Mouse (Mus musculus): ENCODE results near the gene Nudt9.
A peak's percentile ranks its signal among the peaks of the same experiment; 100 is the strongest.

Nudt9 gene

DNA sequence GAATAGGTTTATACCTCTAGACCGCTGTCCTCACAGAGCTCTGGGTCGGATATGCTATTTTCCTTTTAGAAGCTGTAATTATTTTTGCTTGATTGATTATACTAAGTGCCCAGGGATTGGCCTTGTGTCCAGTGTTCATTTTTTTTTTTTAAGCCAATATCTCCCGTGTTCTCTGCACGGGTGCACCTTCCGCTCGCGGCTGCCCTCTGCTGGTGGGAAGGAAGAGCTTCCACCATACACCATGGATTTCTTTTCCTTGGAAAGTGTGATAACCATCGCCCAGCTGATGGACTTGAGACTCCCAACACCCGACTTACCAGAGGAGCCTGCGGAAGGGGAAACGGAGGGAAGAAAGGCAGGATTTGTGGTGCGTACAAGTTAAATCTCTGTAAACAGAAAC, 28.3 kb downstream of the Nudt9 start:
- DNase-seq (ENCODE audit: low read depth in 2 of 2, low spot score in 2 of 2), result peak; percentile 16 to 46

DNA sequence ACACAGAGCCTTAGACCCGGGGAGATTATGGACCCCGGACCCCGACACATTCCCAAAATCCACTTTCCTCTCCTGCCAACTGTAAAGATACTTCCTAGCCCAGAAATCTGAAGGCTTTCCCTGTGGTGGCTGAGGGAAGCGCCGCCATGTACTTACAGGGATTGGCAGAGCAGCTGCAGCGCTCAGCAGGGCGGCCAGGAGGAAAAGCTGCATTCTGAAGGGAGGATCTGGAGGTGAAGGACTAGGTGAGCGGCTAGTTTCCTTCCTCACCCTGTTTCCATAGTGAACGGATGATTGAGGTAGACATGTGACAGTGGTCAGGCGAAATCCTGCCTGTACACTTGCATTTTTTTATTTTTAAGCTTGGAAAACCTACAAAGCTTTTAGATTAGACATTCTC, 30.3 kb downstream of the Nudt9 start:
- no peak for DNase-seq (ENCODE audit: low read depth in 2 of 2, low spot score in 2 of 2)

GRCm38 (mm10) chr5:104077508-104077907, 31.4 kb downstream of the Nudt9 start, which contains the start of gene Gm17660:
Gene Gm17660 (minus strand): TSS chr5:104077608.
- no peak for DNase-seq (ENCODE audit: low read depth in 2 of 2, low spot score in 2 of 2)

DNA sequence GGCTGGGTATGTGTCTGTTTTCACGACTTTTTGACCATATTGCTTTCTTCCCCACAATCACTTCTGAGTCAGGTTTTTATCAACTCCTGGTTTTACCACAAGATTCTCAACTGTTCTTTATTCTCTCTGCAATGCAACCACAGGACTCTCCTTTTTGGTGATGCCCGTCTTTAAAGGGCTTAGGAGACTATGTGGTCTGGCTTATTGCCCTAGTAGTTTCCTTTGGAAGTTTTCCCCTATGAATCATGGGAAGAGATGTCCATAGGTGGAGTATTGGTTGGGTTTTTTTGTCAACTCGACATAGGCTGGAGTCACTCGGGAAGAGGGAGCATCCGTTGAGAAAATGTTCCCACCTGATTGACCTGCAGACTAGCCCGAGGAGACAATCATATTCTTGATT, 34.6 kb downstream of the Nudt9 start:
- DNase-seq (ENCODE audit: low read depth in 2 of 2, low spot score in 2 of 2), result no peak

DNA sequence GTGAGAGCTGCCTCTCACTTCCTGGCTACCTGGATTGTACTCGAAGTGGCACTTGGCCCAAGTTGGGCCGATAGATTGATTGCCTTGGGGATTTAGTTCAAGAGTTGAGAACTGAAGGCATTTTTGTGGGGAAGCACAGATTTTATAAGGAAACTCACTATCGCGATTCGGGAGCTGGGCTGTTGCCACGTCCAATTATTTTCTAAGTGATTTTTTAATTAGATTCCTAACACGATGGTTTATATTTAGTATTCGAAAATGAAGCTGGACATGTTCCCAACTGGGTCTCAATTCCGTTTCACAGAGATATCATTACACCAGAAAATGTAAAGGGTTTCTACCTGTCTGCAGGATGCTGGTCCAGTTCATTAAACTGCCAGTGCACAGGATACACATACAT, 39.3 kb downstream of the Nudt9 start:
- no peak for DNase-seq (ENCODE audit: low read depth in 2 of 2, low spot score in 2 of 2)

DNA sequence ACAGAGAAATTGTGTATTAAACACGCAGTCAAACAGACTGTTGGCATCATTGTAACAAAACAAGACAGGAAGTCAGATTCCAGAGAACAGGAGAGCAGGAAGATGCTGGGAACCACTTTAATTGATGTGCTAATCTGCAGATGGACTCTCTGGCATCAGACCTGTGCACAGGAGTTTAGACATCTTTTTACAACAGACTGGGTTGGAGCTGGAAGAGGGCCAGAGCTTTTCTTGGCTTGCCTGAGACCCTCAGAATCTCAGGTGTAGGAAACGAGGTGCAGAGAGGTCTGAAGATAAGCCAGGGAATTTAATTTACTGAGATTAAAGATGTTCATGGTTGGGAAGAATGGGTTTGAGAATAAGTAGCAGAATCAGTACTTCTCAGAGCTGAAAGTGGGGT, 43.6 kb downstream of the Nudt9 start:
- DNase-seq (ENCODE audit: low read depth in 2 of 2, low spot score in 2 of 2), result no peak

DNA sequence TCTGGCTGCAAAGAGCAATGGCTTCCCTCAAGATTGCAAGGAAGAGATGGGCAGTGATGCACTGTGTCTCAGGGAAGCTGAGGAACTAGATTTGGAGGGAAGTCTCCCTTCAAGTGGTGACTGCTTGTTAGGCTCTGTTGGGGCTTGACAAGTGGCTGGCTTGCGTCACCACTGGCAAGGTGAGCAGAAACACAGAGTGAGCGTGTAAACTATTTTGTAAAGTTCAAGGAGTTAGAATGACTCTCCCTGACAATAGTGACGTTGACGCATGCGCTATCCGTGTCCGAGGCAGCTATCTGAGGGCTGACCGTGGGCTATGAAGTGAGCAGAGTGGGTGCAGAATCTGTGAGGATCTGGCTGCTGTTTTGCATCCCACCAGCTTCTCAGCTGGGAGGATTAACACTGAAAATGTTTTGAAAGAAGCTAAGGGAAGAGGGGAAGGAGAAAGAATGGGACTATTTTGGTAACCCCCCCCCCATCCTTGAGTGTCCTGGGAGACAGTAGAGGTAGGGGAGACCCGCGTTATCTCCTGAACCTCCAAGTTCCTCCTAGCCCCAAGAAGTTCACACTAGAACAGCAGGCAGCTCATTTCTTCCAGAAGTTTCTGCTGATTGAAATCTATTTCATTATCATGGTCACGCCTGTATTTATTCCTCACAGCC, 49.4 kb downstream of the Nudt9 start:
- DNase-seq (ENCODE audit: low read depth in 2 of 2, low spot score in 2 of 2), result no peak

- no peak for DNase-seq (ENCODE audit: low read depth in 2 of 2, low spot score in 2 of 2)
Observed at GRCm38 (mm10) chr5:104096078-104096938, 50.2 kb downstream of the Nudt9 start.

DNA sequence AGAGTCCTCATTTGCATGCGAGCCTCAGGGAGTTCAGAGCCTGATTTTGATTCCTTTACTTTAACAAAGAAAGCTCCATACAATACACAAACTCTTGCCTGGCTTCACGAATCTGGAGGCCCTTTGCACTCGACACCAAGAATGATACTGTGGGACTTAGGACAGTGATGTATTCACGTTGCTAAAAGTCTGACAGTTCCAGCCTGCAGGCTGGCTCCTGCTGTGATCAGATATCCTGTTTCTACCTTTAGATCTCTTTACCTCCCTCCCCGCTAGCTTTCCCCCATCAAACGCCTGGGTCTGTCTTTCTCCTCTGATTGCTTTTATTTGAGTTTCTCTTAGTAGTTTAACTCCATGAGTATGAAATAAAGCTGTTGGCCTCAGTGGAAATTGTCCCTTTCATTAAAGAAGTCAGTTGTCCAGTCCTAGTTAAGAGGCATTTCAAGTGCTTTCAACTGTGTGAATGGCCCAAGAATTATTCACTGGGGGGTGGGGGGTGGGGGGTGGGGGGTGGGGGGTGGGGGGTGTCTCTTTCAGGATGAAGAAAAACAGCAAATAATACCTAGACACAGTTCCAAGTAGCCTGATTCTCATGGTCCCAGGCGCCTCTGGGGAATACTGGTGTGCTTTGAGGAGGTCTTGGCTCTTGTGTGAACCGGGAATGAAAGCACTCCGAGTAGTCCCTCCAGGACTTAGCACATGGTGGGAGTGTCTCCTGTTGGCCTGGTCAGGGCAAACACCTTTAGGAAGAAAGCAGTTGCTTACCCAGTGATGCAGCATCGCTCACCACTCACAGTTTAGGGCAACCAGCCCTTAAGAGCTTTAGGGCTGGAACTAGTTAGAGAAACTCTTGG, 55.8 kb downstream of the Nudt9 start:
- no peak for DNase-seq (ENCODE audit: low read depth in 2 of 2, low spot score in 2 of 2)

DNA sequence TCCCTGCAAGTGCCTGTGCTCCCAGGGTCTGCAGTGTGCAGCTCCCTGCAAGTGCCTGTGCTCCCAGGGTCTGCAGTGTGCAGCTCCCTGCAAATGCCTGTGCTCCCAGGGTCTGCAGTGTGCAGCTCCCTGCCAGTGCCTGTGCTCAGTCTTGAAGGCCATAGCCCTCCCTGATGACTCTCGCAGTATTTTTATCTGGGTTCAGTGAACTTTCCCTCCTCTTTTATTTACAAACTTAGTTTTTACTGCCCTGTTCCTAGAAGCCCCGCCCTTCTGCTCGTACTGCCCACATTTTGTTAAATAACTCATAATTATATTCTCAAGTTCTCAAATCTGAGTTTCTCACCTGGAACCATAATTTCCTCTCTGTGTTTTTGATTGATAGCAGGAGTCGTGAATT, 57.1 kb downstream of the Nudt9 start:
- no peak for DNase-seq (ENCODE audit: low read depth in 2 of 2, low spot score in 2 of 2)

GRCm38 (mm10) chr5:104104111-104104510, 58.0 kb downstream of the Nudt9 start:
- DNase-seq (ENCODE audit: low read depth in 2 of 2, low spot score in 2 of 2), result no peak

GRCm38 (mm10) chr5:104108127-104108875, 62.2 kb downstream of the Nudt9 start:
- no peak for DNase-seq (ENCODE audit: low read depth in 2 of 2, low spot score in 2 of 2)

DNA sequence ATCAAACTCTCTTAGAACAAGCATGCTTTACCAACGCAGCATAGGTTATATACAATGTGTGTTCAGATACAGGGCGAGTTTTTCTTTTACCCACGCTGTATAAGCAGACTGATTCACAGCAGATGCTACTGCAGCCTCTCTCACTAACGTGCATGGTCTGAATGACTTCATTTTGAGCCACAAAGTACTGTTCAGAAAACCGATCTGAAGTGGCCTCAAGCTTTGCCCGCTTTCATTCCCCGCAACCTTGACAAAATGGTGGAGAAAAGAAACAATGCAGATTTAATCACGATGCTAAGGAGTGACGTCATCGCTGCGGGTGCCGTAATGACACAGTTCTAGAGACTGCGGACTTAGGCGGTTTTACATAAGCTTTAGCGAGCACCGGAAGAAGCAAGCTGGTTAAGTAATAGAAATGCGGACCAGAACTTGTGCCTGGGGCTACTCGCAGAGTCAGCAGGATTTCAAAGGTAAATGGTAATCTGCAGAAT, 62.8 kb downstream of the Nudt9 start:
- DNase-seq (ENCODE audit: low read depth in 2 of 2, low spot score in 2 of 2), result no peak

- no peak for DNase-seq (ENCODE audit: low read depth in 2 of 2, low spot score in 2 of 2)
Observed at GRCm38 (mm10) chr5:104109516-104109915, 63.4 kb downstream of the Nudt9 start.

- DNase-seq (ENCODE audit: low read depth in 2 of 2, low spot score in 2 of 2), result no peak
Observed at GRCm38 (mm10) chr5:104110171-104110920, 64.2 kb downstream of the Nudt9 start.

GRCm38 (mm10) chr5:104112016-104112415, 65.9 kb downstream of the Nudt9 start:
- DNase-seq (ENCODE audit: low read depth in 2 of 2, low spot score in 2 of 2), result no peak

DNA sequence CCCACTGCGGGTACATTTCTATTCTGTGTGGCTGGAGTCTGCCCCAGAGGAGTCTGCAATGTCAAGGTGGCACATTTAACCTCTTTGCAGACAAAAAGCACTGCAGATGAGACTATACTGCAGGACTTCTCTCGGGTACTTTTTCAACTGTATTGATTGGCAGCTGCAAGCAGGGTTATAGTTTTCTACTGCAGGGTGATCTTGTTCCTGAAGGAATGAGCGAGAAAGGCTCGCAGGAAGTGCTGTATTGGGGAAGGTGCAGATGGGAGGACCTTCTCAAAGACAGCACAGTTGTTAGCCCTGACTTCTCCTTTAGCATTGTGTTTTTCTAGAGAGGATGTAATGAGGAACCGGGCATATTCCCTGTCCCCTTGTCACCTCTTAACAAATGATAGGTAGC, 66.4 kb downstream of the Nudt9 start:
- DNase-seq (ENCODE audit: low read depth in 2 of 2, low spot score in 2 of 2), result no peak

DNA sequence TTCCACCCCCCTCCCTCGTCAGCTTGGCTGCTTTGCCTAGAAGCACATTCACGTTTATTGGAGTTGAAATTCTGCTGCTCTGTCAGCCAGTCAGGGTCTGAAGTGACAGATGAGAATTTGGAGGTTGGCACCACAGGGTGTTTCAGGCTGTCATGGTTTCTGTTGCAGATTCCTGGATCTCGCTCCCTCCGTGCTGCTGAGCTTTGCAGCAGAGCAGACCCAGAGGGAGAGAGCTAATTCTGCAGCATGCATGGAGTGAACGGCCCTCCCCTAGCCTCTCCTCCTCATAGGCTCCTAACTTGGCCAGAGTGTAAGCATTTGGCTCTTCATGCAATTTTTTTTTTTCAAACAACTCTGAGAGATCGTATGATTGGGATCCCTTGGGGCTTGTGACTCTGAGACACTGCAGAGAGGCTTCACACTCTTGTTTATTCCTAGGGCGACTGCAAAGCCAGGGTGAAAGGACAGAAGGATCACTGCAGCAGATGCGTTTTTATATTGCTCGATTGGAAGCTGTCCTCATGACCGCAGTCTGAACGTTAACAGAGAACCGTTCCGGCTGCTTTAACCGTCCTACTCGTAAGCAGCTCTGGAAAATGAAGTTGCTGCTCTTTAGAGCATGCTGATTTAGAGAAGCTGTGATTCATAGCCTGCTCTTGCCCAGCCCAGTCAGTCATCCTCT, 67.5 kb downstream of the Nudt9 start, which contains the start of gene Sparcl1:
TSS of gene Sparcl1 (minus strand) at position 243 of the 682 bp plus-strand sequence.
- DNase-seq (ENCODE audit: low read depth in 2 of 2, low spot score in 2 of 2), result no peak

Data from CD8-positive naive resting alpha-beta T cell, adult 2 months (primary cell).